Mouse (Mus musculus): ENCODE measurements at regions not wholly inside any gene's neighbourhood (a gene's known extent, or its start where the extent isn't known, plus 50 kb on each side); places are given as distances from the start of the nearest gene placed in this dataset.

DNA sequence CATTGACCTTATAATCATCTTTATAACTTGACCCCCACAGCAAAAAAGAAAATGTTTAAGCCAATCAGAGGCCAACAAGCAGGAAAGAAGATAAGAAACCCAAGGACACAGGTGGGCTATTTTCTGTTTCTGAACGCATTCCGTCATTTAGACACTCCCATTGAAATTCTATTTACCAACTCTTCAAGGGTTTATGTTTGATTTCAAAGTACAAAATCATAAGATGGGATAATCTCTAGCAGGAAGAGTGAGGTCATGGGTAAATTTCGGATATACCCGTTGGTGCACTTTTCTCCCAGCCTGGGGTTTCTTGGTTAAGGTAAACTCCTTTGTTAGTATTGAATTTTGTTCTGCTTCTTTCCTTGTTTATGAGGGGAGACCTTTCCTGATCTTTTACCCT, 230.9 kb upstream of the Dcn start:
- TF ChIP-seq POLR2A (IDR thresholded peaks at IDR 0.05; ENCODE audit: borderline replicate concordance, insufficient read depth, low read length) (no peak), CTCF (IDR thresholded peaks at IDR 0.05; ENCODE audit: borderline replicate concordance, insufficient read depth, low read depth, low read length) (no peak)
